Mouse (Mus musculus): ENCODE measurements around the gene Sla2.
"Not testable (repeated sequence)": the region's sequence is repeated elsewhere in the genome, so short reads cannot be mapped to it uniquely, and the experiment has no call there.

Sla2 gene

DNA sequence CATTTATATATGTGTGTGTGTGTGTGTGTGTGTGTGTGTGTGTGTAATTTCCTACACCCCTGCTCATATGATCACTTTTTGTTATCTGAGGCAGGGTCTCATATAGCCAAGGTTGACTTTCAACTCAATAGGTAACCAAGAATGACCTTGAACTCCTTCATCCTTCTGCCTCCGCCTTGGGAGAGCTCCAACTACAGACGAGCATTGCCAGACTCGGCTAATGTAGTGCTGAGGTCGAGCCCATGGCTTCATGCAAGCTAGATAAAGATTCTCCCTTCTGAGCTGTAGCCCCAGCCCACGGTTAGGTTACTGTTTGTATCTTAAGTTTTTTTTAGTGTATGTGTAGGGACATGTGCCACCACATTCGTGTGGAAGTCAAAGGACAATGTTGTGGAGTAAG is 14.9 kb upstream of the Sla2 start:
- DNase-seq (ENCODE audit: low read depth, low spot score) = no peak

DNA sequence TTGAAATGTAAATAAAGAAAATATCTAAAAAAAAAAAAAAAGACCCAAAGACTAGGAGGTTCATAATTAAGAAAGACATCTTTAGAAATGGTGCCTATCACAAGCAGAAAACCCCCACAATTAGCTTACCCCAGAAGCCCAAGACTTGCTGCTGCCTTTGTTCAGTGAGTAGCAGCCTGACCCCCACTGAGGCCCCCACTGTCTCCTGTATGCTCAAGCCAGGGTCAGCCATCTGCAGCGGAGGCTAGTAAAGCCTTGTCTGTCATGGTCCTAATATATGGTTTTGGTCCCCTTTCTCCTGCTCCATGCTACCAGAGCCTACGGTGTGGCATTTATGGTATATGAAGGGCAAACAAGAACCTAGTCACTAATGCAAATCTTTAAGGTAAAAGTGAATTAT is 14.4 kb upstream of the Sla2 start:
- DNase-seq (ENCODE audit: low read depth, low spot score) = no peak

DNA sequence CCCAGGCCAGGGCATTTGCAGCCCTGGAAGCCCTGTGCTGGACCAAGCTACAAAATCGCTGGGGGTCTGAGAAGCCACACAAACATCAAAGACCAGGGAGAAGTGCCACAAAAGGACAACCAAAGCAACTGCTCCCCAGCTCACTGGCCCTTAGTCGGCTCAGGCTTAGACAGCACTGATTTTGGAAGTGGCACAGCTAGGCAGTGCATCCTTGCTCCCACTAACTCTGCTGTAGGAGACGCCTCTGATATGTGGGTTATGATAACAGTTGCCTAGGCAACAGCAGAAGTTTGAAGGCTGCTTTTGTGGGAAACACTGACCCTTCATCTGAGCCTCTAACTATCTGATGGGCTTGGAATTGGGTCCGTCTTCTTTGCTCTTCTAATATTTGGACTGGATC is 12.2 kb upstream of the Sla2 start:
- DNase-seq (ENCODE audit: low read depth, low spot score) = no peak

DNA sequence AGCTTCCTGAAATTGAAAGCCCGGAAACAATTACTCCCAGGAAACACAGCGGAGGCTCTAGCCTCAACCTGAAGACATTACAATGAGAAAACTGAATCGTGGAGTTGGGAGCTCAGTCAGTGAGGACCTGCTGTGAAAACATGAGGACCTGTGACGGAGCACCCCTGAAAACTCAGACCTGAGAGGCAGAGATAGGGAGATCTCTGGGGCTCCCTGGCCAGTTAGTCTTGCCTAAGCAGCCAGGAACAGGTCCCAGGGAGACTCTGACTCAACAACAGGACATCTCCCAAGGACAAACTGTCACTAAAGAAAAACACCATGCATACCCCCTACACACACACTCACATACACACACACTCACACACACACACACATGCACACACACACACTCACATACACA is 11.4 kb upstream of the Sla2 start:
- no peak for DNase-seq (ENCODE audit: low read depth, low spot score)

DNA sequence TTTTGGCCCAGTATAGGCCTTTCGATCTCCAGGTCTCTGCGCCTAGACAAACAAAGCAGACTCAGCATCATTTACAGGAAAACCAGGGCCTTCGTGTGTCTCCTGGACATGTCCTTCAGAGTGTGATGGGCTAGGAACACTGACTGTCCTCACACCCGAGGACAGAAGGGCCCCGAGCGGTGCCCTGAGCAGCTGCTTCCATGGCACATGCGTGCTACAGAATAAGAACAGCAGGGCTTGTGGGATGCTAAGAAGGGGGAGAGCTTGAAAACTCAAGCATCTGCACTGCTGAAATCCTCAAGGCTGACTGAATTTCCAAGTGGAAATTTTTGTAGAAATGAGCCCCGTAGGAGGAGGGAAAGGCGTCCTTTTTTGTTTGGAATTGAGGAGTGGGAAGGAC is 10.0 kb upstream of the Sla2 start:
- DNase-seq (ENCODE audit: low read depth, low spot score) = no peak

DNA sequence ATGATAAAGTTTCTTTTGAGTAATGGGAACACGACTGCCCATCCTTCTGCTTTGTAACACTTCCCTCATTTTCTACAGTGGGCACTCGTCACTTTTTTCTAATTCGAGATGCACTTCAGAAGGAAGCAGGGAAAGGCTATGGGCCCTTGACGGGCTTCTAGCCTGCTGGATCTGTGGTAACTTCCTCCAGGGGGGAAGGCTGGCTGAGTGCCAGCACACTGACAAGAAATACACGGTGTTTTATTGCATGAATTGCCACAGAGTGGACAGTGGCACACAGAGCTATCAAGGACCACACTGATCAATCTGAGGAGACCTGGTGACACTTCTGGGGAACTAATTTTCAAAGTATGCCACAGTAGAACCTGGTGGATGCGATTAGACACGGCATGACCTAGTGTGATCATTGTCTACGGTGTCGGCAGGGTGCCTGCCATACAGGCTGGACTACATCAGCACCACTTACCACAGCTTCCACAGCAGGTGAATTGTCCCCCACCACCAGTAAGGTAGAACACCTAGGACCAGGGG is 9.5 kb upstream of the Sla2 start:
- DNase-seq (ENCODE audit: low read depth, low spot score) = no peak

DNA sequence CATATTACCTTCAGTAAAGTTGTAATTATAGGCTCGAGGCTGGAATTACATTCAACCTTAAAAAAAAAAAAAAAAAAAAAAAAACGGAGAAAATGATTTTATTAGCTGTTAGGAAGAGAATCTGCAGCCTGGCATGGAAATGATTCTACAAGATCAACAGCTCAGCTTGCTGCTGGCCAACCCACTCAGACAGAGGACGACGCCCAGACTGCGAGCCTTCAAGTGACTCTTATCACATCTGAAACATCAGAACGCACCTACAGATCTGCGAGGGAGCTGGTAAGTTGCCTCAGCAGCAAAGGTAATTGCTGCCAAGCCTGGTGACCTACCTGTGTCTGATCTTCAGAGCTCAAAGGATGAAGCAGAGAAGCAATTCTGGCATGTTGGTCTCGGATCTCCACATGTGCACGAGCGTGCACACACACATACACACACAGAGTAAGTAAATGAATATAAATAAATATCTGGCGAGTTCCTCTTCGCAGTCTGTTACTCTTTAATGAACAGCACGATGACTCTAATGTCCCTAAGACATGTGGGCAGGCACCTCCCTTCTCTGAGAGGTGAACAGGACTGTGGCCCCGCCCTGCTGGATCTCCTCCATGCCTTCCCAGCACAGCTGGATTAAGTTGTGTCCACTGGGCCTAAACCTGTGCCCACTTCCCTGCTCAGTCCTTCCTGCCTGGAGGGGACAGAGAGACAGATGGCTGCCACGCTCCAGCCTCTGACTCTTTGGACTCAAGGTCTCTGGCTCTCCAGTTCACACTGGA is 7.7 kb upstream of the Sla2 start:
- no peak for DNase-seq (ENCODE audit: low read depth, low spot score)

DNA sequence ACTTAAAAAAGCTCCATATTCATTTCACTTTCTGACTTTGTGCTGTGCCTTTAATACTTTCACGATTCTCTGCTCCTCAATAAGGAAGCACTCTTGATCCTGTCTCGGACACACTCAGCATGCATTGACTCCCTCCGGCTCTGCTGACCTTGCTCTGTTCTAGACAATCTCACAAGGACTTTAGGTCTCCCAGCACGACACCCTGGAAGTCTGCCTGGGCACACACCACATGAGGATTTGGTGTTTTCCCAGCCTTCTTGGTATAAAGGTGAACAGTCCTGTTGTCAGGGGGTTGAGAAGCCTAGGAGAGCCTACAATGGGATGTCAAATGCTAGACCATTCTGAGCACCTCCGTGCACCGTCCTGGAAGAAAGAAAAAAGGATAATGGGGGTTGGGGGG is 5.8 kb upstream of the Sla2 start:
- no peak for DNase-seq (ENCODE audit: low read depth, low spot score)

DNA sequence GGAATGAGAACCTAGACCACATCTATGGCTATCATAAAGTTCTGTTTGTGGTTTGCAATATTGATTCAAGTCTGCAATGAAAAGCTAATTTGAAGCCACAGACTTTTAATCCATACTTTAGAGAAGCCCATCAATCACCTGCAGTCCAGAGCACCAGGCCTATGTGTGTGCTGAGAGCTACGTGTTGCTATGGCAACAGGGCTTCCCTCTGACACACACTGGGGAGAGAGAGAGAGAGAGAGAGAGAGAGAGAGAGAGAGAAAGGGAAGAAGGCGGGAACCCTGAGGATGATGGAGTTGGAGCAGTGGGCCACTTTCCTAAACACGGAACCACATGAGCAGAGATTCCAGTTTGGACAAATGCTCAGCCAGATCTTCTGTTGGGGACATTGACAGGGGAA is 5.2 kb upstream of the Sla2 start:
- no peak for DNase-seq (ENCODE audit: low read depth, low spot score)

DNA sequence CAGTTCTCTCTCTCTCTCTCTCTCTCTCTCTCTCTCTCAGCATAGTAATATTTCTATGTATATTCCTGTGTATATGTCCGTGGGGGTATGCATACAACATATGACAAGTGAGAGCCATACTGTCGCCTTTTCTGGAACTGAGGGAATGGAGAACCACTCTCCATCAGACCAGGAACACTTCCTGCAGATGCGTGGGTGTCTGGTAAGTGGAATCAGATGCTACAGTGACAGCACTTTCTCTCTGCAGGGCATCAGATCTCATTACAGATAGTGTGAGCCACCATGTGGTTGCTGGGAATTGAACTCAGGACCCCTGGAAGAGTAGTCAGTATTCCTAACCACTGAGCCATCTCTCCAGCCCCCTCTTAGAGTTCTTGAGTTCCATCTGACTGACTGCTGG is 1.5 kb upstream of the Sla2 start:
- DNase-seq (ENCODE audit: low read depth, low spot score) = no peak

DNA sequence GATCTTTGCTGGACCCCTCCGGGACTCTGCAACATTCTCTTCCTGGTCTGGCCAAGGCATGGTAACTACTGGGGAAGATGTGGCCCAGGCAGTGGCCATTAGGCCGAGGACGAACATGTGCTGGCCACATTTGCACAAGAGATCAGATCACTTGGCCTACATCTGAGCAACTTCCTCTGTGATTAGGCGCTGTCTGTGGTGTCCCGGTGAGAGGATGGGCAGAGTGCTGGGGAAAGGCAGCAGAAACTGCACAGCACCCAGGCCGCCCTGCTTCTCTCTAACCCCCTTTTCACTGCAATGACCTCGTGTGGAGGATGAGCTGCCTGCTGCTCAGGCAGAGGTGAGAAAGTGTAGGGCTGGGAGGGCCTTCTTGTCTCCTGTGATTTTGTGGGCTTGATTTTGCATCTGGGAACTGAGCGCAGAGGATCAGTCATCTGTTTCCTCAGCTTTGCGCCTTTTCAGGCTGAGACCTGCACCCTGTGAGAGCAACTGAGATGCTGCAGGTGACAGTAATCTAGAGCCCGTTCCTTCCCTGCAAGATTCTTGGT is 834 bp downstream of the Sla2 start:
- no peak for DNase-seq (ENCODE audit: low read depth, low spot score)

DNA sequence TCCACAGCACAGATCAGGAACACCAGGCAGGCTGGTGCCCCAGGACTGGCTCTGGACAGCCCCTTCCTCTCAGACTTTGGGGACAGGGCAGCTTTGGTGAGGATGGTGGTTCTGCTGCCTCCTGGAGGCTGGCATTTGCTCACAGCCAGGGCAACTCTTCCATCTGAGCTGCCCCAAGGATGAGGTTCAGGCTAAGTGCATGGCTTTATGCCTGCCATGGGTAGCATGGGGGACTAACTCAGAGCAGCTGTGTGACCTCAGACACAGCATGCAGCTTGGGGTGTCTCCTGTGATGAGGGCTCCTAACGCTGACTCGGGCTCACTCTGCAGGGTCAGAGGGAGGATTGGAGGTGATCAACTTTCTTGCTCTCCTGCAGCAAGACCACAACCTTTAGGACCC is 1.3 kb downstream of the Sla2 start:
- DNase-seq (ENCODE audit: low read depth, low spot score) = not testable (repeated sequence)

DNA sequence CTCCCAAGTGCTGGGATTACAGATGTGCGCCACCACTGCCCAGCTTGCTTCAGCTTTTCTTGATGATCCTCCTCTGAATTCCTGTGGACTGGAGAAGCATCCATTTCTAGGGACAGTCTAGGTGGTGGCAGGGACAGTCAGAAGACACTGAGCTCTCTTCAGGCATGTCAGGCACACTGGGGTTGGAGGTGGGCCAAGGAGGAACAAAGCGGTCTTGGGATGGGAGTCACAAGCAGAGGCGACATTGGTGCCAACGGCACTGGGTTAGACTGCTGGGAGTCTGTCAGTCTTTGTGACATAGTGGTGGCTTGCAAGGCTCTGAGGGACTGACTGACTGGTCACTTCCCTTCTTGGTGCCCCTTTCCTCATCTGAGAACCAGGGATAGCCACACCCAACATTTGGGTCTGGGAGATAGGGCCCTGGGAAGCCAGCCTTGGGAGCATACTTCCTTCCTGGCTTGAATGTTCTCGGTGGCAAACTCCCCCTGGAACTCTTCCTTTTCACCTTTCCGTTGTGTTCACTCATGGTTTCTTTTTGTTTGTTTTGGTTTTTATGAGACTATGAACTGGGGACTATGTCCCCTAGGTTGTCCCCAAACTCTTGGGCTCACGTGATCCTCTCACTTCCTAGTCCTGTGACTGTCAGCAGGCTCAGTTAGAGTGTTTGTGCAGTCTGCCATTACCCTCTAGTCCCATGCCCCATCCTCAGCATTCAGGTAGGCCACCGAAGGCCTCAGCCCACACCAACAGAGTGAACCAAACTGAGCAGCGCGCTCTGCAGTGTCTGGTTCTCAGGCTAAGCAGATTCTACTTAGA is 2.4 kb downstream of the Sla2 start:
- DNase-seq (ENCODE audit: low read depth, low spot score) = no peak

DNA sequence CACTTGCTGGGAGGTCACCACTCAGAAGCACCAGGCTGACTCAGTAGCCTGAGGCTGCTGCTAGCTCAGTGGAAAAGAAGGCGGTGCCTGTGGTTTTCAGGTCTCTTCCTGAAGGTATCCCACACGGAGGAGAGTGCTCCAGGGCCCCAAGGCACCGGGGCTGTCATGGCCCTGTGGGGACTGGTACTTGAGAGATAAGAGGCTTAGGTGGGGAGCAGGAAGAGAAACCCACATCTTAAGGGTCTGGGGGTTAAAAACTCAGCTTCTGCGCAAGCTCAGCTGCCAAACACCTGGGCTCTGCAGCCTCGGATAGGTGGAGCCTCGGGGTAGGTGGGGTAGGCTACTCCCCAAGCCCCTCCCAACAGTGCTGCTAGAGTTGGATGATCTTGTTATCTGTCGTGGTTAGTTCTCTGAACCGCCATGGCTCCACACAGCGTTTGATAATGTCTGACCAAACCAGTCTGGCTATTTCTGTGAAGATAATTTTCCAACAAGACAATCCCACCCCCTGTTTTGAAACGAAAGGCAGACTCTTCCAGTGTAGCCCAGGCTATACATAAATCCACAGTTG is 4.5 kb downstream of the Sla2 start:
- DNase-seq (ENCODE audit: low read depth, low spot score) = peak; percentile 68

DNA sequence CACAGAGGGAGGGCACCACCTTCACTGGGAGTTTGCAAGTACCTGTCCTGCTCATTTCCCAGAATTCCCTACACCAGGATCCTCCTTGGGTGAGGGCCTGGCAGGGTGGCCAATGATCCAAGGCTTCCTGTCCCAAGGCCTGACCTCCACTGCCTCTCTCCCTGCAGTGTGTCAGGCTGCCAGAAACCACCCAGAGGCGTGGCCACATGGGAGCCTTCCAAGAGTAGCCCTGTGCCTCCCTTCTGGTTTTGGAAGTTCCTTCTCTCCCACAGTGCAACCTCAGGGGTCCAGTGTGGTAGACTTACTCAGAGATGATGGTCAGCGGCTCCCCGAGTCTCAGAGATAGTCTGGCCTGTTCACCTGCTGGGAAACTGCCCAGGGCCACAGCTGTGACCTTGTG is 7.5 kb downstream of the Sla2 start:
- no peak for DNase-seq (ENCODE audit: low read depth, low spot score)

DNA sequence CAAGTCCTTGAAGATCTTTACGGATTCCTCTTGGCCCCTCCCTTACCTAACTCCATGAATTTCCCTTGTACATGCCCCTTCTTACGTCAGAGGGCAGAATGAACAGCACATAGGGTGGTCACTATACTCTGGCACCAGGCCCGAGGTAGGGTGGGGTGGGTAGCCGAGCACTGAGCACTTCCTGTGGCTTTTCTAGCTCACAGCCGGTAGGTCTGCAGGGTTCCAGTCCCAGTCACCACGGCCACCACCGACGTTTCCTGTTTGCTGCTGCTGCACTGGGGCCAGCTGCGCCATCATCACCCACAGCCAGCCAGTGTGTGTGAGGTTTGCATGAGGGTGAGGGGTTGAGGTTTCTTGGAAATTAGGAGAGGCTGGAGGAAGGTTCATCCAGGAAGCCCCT is 9.3 kb downstream of the Sla2 start:
- no peak for DNase-seq (ENCODE audit: low read depth, low spot score)

DNA sequence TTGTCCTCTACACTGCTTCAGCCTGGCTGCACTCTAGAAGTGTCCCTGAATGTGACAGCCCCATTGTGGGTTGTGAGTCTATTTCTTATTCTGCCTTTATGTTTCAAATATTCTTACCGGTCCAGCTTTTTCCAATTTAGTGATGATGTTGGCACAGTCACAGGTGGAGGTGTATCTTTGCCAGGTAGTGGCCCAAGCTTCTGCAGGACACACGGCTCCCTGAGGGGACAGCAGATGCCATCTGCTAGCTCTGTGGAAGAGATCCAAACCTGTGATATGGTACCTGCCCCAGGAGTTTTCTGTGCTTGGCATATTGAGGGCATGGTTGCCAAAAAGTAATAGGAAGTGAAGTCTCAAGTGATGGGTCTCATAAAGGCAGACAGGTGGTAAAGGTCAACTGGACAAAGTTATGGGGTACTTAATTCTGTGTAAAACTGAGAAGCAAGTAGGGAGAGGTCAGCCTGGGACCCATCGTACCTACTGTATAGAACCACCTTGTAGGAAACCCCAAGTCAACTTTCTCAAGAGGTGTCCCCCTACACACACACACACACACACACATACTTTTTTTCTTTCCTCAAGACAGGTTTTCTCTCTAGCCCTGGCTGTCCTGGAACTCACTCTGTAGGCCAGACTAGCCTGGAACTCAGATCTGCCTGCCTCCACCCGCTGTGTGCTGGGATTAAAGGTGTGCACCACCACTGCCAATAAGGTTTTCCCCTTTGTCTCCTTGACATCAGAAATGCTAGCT is 12.1 kb downstream of the Sla2 start:
- DNase-seq (ENCODE audit: low read depth, low spot score) = no peak

DNA sequence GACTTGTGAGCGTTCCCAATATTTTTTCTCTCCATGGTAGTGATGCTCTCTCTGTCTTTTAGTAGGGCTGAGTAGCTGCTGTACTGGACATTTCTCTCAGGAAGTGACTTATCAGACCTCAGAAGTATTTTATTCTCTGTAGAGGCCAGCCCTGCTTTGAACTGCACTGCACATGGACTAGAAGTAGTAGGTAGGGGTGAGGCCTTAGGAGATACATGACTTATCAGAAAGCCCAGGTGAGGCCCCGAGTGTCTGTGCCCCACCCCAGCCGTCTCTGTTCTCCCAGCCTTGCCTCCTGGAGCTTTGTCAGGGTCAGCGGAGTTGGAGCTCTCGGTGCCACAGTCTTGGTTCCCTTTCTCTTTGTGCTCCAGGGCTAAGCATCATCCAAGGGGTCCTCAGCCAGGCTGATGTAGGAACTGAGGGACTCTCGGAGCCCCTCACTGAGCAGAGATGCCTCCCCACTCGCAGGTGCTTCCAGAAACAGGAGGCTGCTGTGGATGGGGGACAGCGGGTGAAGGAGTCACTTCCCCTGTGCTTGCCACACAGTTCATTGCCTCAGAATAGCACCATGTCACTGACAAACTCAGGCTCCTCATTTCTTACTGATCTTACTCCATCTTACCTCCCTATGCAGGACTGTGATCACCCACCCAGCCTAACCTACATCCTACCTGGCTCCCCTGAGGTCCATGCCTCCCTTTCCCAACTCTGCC is 12.8 kb downstream of the Sla2 start:
- DNase-seq (ENCODE audit: low read depth, low spot score) = no peak

DNA sequence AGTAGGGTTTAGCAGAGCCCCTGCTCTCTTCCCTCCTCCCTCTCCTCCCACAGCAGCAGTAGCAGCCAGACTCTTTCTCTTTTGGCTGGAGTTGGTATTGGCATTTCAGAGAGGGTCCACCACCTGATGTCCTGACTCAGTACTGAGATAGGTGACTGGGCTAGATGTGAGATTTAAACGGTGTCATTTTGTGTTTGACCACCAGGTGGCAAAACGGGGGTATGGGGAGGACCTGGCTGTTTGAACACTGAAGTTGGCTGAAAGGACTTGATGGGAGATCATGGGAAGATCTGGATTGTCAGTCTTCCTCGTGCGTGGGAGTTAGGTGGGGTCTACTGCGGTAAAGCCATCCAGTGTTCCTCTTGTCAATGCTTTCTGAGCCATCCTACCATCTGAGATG is 13.4 kb downstream of the Sla2 start:
- peak; percentile 75 for DNase-seq (ENCODE audit: low read depth, low spot score)

DNA sequence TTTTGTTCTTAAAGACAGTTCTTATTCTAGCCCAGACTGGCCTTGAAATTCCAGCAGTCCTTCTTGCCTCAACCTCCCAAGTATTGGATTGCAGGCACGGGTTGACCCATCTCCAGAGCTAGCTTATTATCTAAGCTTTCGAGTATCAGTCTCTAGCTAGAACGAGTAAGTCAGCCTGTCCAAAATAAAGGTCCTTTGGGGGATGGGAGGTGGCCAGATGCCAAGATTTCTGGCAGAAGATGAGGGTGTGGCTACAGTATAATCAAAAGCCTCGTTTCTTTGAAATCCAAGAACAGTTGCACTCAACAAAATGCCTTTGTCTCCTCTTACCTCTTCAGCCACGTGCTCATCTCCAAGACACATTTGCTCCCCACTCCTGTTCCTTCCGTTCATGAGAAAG is 16.5 kb downstream of the Sla2 start:
- DNase-seq (ENCODE audit: low read depth, low spot score) = no peak

DNA sequence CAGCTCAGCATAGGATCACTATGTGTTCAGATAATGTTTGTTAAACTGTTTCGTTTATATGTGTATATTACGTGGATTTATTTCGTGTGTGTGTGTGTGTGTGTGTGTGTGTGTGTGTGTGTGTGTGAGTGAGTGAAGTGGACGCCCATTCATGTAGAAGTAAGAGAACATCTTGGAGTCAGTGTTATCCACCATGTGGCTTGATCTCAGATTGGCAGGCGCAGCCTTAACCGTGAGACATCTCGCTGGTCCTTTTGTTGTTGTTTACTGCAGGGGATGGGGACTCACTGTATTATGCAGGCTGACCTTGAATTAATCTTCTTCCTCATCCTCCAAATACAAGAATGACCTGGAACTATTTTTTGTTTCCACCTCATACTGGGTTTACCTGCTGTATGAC is 17.4 kb downstream of the Sla2 start:
- DNase-seq (ENCODE audit: low read depth, low spot score) = no peak

Data from c-Kit-negative CD71-positive TER-119-positive erythroid progenitor cells, embryonic 14.5 days (primary cell).